Mouse (Mus musculus) layer of hippocampus, adult 18-20 months (tissue): Measurements from ENCODE around the gene Tubb2a. TPM values are rescaled to one million over a fixed set of nuclear protein-coding genes. Genes with fewer than 3 reads are reported as not detected.

Source experiments
- DNase-seq, 2 experiments: peaks; one replicate each; pipeline ENCODE4 v3.0.0; 2022; ENCODE audit warnings: low spot score in 2 of 2
- total RNA-seq, 2 experiments: library from RNA; stranded (reverse); gene quantifications; 2 replicates each; pipeline ENCODE4 v1.2.3; 2021

Gene Tubb2a
- total RNA-seq, 2 experiments from 2014 or later = 919 to 955 TPM

DNA sequence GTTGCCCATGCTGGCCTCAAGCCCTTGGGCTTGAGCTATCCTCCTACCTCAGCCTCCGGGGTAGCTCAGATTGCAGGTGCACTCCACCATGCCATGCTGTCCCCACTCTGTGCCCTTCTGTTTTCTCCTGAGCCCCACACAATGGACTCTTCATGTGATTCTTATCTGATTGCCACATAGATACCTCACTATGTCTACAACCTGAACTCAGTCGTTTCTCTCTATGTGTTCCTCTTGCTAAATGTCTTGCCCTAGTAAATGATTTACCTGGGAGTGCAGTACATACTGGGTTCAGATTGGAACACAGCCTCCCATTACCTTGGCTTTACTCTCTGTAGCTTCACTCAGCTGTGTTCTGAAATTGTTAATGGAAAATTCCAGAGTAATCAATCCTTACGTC, 22.8 kb downstream of the Tubb2a start:
- DNase-seq = no peak

DNA sequence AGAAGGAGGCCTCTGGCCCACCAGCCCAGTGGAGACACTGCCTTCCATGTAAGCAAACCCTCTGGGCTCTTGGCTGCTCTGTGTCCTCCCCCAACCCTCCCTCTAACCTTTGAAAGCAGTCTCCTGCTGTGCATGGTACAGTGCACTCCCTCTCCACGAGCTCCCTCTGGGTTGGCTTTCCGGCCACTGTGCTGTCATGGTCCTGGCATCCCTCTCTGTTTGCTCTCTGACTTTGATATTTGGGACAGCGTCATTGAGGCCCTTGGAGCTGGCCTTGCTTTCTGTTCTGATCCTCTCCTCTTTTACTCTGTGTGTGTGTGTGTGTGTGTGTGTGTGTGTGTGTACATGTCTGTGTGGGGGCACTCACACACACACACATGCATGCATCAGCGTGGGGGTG, 23.4 kb downstream of the Tubb2a start:
- DNase-seq = no peak

DNA sequence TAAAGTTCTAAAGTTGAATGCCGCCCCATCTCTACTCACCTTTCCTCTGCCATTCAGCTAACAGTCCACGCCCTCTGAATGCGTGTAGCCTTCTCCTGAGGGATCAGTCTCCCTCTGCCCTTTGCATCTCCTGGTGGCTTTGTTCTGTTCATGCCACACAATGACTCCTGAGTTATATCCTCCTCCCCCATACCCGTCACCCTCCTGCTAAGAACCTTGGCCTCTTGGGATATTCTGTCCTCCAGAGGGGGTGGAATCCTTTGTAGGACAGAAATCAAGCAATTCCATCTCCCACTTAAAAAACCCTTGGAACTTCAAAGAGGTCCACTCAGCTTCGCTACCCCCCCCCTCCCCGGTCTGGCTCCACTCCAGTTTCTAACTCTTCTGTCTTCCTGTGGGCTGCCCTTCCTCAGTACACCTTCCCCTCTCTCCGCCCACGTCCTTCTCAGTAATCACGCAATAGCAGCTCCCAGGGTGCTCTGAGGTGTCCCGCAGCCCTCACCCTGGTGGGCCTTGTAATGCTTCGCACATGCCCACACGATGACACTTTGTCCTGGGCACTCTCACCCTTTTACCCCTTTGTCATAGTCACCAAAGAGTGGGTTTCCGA, 24.0 kb downstream of the Tubb2a start:
- no peak for DNase-seq

DNA sequence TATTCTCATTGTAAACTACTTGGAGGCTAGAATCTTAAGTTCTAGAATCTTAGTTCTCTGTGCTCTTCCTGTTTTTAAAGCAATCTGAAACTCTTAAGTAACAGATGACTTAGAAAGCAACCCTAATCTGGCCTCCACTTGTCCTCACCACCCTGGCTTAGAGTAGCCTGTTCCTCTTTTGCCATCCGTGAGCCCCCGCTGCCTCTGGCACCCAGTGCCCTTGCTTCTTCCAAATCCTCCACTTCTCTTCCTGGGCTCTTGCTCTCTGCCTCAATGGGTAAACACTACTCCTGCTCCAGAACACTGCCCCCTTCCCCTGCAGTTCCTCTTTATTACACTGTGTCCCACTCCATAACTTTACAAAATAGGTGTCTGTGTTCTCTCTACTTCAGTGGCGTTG, 26.1 kb downstream of the Tubb2a start:
- DNase-seq = no peak

DNA sequence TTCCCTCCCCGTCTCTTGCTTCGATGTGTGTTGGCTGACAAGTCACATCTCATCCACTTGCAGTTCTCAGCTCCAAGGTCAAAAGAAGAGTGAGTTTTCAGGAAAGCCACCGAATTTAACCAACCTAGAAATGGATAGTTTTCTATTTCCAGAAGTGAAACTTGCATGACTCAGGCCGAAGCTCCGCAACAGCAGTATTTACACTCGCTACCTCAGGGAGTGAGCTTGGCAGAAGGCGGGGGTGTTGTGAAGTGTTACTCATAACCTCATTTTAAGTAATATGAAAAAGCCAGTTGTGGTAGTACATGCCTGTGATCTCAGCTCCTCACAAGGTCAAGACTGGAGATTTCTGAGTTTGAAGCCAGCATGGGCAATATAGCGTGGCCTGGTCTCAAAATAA, 27.3 kb downstream of the Tubb2a start:
- peak in 1 of 2 experiments; percentile 36 for DNase-seq

DNA sequence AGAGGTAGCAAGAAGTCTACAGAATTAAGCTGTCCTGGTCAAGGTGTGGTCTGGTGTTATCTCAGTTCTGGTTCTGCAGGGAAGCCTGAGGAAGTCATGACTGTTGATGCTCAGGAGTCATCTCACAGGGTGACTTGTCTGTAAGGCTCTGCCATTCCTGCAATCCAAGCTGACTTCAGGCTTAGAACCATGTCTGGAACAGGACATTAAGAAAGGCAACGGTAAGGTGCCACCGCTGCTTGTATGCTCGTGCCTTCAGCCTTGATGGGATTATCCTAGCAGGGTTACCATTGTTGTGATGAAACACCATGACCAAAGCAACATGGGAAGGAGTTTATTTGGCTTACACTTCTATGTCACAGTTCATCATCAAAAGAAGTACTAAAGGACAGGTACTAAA, 30.3 kb downstream of the Tubb2a start:
- no peak for DNase-seq

DNA sequence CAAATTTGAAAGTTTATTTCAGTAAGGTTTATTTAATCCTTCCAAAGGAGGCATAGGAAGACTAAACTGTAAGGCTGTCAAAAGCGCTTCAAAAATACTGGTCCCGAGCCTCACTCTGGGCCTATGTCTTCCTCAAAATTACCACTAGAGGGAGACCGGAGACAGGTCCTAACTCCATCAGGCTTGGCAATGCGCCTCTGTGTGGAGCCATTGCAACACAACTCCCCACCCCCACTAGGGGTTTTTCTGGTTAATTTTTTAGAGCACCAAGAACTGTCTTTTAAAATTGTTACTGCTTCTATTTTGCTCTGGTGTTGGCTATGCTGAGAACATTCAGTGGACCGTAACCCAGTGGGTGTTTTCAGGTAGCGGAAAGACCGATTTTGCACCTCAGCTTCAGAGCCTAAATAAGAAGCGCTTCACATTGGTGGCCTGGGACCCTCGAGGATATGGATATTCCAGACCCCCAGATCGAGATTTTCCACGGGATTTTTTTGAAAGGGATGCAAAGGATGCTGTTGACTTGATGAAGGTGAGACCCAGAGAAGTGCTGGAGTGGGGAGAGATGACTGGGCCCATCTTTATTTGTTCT, 31.3 kb downstream of the Tubb2a start:
- DNase-seq = peak; percentile 72 to 95

DNA sequence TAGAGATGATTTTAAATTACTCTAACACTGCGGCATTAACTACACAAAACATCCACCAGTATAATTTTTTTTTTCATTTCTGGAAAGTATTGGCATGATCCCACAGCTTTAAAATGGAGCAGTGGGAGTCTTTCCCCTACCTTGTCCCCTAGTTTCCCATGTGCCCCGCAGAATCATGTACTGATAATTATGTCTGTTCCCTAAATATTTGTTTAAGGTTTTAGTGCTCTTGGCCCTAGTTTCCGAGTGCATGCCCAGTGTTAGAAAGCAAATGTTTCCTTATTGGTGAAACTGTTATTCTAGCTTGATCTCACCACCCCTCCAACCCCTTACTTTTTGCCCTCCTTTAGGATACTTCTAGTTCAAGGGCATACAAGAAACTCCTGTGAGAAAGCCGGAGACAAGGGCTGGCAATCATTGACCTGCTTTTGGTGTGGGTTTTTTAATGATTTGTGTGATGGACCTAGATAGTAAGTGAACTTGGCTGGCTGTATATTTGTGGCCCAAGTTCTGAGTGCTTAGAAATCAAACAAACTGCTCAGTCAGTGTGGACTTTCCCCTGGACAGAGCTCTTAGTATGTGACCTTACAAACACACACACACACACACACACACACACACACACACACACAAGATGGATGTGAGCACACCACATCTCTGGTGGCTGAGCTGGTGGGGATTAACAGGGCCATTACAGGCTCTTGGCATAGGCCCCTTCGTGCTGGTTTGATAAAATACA, 32.1 kb downstream of the Tubb2a start:
- DNase-seq = no peak

DNA sequence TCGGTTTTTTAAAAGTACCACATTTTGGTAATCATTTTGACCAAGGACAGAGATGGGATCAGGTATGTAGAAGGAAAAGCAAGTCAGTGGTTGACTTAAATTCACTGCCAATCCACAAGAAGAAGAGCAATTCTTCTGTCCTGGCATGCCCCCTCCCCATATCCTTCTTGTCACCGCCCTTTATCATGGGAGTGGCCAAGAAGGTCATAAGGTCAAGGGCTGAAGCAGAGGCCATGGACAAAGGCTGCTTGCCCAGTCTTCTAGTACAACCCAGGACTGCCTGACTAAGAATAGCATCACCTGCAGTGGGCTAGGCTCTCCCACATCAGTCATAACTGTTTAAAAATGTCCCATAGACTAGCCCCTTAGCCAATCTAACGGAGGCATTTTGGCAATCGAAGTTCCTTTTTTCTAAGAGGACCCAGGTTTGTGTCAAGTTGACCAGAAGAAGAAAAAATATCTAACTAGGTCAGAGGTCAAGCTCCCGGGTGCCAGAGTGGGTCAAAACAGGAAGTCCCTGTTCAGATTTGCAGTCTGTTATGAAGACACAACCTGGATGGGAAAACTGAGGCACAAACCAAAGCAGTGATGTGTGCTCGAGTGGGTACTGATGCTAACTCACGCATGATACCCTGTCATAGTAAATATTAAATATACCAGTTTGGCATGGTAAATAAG, 34.0 kb downstream of the Tubb2a start:
- no peak for DNase-seq

DNA sequence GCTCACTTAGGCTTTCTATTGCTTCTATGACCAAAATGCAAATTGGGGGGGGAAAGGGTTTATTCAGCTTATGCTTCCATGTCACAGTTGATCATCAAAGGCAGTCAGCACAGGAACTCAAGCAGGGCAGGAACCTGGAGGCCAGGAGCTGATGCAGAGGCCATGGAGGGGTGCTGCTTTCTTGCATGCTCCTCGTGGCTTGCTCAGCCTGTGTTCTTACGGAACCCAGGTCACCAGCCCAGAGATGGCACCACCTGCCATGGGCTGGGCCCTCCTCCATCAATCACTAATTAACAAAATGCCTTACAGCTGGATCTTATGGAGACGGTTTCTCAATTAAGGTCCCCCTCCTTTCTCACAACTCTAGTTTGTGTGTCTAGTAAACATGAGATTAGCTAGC, 37.7 kb downstream of the Tubb2a start:
- DNase-seq = no peak

DNA sequence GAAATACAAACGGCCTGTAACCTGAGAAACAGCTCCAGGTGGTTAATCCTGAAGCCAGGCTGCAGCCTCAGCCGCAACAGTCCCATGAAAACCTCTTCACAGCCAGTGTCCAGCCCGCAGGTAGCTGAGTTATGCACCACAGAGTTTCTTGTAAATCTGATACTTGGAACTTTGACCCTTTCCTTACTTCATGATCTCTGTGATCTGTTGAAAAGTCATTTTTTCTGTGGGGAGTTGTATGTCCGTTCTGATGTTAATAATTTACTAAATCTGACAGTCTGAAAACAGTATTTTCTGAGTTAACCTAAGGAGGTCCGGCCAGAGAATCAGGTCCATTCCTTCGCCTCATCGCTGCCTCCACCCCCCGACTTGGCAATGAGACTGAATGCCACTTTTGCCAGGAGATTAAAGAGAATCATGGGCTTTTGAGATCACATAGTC, 38.9 kb downstream of the Tubb2a start:
- DNase-seq = no peak

DNA sequence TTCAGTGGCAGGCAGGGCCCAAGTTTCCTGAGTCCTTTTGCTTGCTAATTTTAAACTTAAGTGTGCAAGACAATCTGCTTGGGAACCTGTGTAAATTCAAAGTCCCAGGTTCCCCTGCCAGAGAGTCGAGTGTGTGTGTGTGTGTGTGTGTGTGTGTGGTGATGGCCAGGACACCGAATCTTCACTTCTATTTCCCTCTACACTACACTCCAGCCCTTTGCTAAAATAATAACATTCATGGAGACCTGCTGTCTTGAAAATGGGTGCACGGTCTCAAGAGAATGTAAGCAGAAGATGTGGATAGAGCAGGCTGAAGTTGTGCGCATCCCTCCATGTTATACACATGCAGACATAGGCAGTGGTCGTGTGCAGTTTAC, 39.8 kb downstream of the Tubb2a start:
- DNase-seq = no peak

DNA sequence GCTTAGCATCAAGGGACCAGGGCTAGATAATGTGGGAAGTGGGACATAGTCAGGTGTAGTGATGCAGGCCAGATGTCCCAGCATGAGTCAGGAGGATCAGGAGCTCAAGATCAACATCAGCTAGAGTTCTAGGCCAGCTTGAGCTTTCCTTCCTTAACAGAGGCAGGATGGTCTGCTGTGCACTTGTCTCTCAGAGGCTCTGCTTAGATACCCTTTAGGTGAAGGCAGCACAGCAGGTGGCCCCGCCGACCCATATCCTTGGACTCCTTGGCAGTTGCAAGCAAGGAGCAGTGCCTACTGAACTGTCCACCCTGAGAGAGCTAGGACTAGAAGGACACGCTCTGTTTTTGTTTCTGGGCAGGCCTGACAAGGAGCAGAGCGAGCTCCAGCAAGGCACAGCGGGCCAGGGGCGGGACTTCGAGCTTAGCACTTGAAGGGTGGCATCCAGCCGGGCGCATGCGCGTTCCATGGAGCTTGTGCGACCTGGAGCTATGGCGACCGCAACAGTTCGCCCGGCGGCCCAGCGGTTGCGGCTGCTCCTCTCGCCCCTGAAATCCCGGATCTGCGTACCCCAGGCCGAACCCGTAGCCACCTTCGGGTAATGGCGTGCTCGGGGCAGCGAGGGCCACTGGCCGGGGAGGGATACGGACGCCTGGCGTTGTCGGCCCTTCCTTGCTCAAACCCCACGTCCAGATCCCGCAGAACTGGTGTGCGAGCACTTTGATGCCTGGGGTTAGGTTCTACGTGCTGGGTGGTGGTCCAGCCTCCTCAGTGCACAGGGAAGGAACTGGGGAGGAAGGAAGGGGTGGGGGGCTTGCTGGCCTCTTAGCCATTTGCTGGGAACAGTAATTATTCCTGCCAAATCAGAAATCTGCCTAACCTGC, 40.4 kb downstream of the Tubb2a start, which contains the start of gene Bphl:
Gene Bphl (plus strand): TSS at position 426 of the 884 bp plus-strand sequence.
- peak; percentile 88 to 95 for DNase-seq

DNA sequence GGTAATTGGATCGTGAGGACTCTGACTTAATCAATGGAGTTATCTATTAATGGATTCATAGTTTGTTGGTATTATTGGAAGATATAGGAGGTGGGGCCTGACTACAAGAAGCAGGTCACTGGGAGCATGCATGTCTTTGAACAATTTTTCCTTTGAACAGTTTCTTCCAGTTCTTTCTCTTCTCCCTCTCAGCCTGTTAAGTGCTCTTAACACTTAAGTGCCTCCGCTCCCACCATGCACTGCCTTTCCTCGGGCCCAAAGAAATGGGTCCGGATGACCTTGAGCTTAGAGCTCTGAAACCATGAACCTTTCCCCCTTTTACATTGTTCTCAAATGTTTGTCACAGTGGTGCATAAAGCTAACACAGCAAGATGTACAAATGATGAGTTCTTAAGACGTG, 41.1 kb downstream of the Tubb2a start:
- no peak for DNase-seq

DNA sequence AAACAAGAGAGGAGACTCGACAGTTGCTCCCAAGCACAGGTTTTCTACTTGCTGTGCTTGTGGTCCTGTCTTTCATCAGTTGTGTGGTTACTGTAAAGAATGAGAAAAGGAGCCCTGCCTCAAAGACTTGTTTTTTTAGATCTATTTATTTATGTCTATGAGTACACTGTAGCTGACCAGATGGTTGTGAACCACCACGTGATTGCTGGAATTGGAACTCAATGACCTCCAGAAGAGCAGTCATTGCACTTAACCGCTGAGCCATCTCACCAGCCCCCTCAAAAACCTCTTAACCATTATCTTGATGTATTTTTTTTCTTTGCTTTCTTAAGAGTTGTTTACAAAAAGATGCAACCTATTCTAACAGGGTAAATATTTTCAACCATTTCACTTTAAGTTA, 42.4 kb downstream of the Tubb2a start:
- no peak for DNase-seq

DNA sequence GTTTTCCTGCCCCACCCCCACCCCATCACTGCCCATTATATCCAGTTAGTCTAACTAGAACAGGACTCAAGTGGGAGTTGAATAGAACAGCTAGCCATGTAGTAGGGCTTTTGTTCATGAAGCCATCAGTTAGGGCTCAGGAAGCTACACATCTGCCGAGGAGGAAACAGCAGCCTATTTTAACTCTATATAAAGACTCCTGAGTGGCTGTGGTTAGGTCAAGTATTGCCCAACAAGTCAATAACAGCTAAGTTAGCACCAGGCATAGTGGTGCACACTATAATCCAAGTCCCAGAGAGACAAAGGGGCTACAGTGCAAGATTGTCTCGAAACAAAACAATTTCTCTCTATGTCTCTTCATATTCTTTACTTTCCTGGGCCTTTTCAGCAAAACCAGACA, 45.8 kb downstream of the Tubb2a start:
- DNase-seq = no peak

Other genes starting within 250 kb of the Tubb2a start
- not detected for gene Serpinb6e, start 234.6 kb downstream of the Tubb2a start, total RNA-seq
- under 1 TPM; 0.25 to 0.47 TPM for gene Serpinb6c, start 172.3 kb downstream of the Tubb2a start, total RNA-seq
- 1 to 10 TPM; 6.9 to 8.6 TPM for gene Nqo2, start 113.3 kb downstream of the Tubb2a start, total RNA-seq
- 1 to 10 TPM; 6.2 to 6.6 TPM for gene Ripk1, start 75.6 kb downstream of the Tubb2a start, total RNA-seq
- gene Serpinb6a, start 75.2 kb downstream of the Tubb2a start, total RNA-seq = 10 to 100 TPM; 40.4 to 51.1 TPM
- gene Bphl, start 40.4 kb downstream of the Tubb2a start, total RNA-seq = 10 to 100 TPM; 52.0 to 56.0 TPM
- 100 to 1,000 TPM; 192 to 215 TPM for gene Tubb2b, start 52.5 kb upstream of the Tubb2a start, total RNA-seq
- 10 to 100 TPM; 24.9 to 29.2 TPM for gene Psmg4, start 85.0 kb upstream of the Tubb2a start, total RNA-seq